Mouse (Mus musculus) thymus, postnatal 14 days (tissue): ENCODE measurements around the gene Fbxw4.

Experiments used
- DNase-seq: peaks from one replicate; pipeline ENCODE4 v3.0.0; 2021

Gene Fbxw4

GRCm38 (mm10) chr19:45610823-45611222 is 49.3 kb downstream of the Fbxw4 start:
- DNase-seq, result no peak

- no peak for DNase-seq
These were observed 51.3 kb downstream of the Fbxw4 start for GRCm38 (mm10) chr19:45608648-45609339.

- DNase-seq, result no peak
These were observed 52.6 kb downstream of the Fbxw4 start for GRCm38 (mm10) chr19:45607479-45607878.

- no peak for DNase-seq
These were observed 53.4 kb downstream of the Fbxw4 start for GRCm38 (mm10) chr19:45606701-45607100.

GRCm38 (mm10) chr19:45602606-45603005 is 57.5 kb downstream of the Fbxw4 start:
- DNase-seq, result no peak

GRCm38 (mm10) chr19:45597106-45597505 is 63.0 kb downstream of the Fbxw4 start:
- DNase-seq, result no peak

GRCm38 (mm10) chr19:45596434-45596833 is 63.7 kb downstream of the Fbxw4 start:
- DNase-seq, result no peak

- no peak for DNase-seq
These were observed 64.1 kb downstream of the Fbxw4 start for GRCm38 (mm10) chr19:45596019-45596418.

GRCm38 (mm10) chr19:45595481-45595880 is 64.6 kb downstream of the Fbxw4 start:
- no peak for DNase-seq

- DNase-seq, result no peak
These were observed 66.0 kb downstream of the Fbxw4 start for GRCm38 (mm10) chr19:45594079-45594478.

GRCm38 (mm10) chr19:45592916-45593315 is 67.2 kb downstream of the Fbxw4 start:
- DNase-seq, result no peak

- no peak for DNase-seq
These were observed 68.4 kb downstream of the Fbxw4 start for GRCm38 (mm10) chr19:45591704-45592103.

- no peak for DNase-seq
These were observed 70.4 kb downstream of the Fbxw4 start for GRCm38 (mm10) chr19:45589761-45590160.

GRCm38 (mm10) chr19:45587509-45588292 is 72.4 kb downstream of the Fbxw4 start:
- no peak for DNase-seq

- DNase-seq, result no peak
These were observed 73.3 kb downstream of the Fbxw4 start for GRCm38 (mm10) chr19:45586850-45587249.

GRCm38 (mm10) chr19:45584856-45585620 is 75.1 kb downstream of the Fbxw4 start:
- DNase-seq, result no peak

- no peak for DNase-seq
These were observed 77.0 kb downstream of the Fbxw4 start for GRCm38 (mm10) chr19:45583136-45583535.

- no peak for DNase-seq
These were observed 78.0 kb downstream of the Fbxw4 start for GRCm38 (mm10) chr19:45582161-45582560.

GRCm38 (mm10) chr19:45581257-45581656 is 78.9 kb downstream of the Fbxw4 start:
- DNase-seq, result peak; percentile 71

- no peak for DNase-seq
These were observed 79.9 kb downstream of the Fbxw4 start for GRCm38 (mm10) chr19:45580235-45580634.

- DNase-seq, result no peak
These were observed 80.7 kb downstream of the Fbxw4 start for GRCm38 (mm10) chr19:45579416-45579815.

- peak; percentile 33 for DNase-seq
These were observed 81.1 kb downstream of the Fbxw4 start for GRCm38 (mm10) chr19:45578976-45579375.

GRCm38 (mm10) chr19:45577141-45577750 is 82.9 kb downstream of the Fbxw4 start:
- DNase-seq, result peak; percentile 82
